Mouse (Mus musculus) retina, embryonic 14.5 days (tissue): ENCODE data around the gene Ldlrap1.
A peak's percentile ranks its signal among the peaks of the same experiment; 100 is the strongest.

Source experiments
- DNase-seq: peaks from one replicate; pipeline ENCODE4 v3.0.0-alpha.2; 2015; ENCODE audit warnings: low spot score

Ldlrap1 gene

DNA sequence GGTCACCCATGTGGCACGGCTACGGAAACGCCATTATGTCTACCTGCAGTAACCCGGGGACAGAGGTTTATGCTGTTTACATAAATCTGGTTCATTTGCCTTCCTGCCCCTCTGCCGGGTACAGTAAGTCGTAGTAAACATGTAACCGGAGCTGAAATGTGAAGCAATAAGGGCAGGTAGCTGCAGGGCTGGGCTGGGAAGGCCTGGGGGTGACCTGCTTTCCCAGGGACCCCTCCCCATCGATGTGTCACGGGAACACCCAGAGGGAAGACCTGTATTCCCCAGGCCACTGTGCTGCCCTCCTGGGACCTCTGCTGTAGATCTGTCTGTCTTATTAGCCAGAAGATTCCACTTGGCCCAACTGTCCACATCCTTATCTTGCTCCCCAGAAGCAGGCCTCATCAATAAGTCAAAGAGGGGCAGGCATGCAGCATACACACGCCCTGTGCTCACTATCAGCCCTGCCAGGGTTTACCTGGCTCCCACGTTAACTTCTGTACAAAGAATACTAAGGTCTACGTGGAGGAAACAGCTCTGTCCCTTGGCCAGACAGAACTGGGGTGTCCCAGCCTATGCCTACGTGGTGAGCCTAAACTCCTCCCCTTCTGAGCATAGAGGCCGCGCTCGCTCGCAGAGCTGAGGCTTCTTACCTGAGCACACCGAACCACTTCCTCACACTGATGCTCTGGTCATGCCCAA lies 16.0 kb downstream of the Ldlrap1 start:
- no peak for DNase-seq

DNA sequence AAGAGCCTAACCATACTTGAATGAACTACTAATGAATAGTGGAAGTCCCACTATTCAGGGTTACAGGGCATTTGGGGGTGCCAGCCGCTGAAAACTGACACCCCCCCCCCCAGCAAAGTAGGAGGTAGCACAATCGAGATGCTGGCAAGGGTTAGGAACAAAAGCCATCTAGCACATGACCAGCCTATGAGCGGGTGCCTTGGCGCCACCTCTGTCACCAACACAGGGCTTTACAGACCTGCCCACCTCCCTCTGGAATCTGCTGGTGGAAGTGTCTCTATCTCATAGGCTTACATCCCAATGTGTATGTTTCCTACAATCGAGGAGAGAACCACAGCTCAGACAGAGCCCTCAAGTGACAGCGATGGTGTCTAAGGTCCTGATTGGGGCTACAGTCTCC lies 17.0 kb downstream of the Ldlrap1 start:
- DNase-seq = no peak

DNA sequence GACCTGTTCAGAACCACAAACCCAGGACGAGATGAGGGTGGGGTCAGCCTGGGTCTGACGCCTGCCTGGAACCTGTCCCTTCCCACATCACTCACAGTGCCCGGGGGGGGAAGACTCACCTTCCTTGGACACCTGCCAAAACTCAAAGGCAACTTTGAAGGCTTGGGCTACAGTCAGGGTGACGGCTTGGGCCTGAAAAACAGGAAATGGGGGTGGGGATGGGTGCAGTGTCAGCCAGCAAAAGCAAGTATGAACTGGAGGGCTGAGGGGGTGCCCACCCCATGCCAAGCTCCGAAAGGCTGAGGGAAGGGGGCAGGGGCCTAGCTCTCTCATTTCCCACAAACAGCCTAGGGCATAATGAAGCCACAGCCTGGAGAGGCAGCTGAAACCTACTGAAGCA lies 17.6 kb downstream of the Ldlrap1 start:
- DNase-seq = no peak

DNA sequence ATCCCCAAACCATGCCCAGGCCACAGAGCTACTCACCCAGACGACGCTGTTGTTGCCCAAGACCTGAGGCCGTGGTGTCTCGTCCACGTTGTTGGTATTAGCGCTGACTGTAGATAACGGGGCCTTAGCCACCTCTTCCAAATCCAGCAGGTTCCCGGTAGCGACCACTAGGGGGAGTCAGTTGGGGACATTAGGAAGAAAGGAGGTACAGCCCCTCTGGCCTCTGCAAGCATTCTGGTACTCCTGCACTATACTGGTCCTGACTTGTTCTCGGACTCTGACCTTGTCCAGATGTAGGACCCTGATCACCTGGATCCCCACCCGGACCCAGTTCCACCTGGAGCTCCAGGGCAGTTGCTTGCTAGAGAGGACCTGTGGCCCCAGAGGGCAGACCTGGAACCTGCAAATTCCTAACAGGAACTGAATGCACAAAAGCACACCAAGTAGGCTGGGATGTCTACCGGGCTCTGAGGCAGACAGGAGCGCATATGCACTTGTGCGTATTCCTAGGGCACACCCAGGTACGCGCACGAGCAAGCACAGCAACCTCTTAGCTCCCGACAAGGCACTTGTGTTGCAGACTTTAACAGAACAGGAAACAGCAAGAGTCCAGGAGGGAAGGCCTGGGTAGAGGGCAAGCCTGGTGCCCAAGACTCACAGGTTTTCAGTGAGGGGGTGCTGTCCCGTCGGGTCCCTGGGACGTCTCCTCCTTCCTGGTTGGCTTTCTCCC lies 18.4 kb downstream of the Ldlrap1 start:
- peak; percentile 51 for DNase-seq

DNA sequence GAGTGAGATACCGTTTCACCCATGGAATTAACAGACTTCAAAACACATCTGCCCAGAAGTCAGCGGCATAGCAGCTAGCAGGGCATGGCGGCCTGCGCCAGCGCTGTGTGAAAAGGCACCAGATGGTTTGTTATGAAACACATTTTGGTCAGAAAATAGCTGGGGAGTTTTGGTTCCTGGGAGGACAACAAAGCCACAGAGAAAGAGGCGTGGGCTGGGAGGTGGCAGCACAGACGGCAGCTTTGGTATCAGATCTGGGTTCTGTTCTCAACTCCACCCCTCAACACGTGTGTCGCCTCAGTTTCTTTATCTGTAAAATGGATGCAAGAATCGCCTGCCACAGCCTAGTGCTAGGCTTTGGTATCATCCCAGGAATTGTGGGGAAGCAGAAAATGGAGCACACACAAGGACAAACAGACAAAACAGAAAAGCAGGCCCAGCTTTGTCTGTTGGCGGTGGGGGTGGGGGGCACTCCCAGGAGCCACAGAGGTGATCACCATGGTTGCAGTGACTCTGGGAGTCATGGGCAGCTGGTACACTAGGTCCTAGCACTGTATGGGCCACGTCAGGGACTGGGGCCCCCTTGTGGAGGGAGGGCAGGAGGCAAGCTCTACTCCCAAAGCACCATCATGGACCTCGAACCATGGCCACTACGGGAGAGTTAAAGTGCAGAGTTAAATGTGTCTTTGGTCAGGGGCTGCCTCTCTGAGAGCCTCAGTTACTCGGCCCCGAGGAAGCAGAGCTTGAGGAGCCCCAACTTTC lies 21.7 kb downstream of the Ldlrap1 start:
- no peak for DNase-seq

DNA sequence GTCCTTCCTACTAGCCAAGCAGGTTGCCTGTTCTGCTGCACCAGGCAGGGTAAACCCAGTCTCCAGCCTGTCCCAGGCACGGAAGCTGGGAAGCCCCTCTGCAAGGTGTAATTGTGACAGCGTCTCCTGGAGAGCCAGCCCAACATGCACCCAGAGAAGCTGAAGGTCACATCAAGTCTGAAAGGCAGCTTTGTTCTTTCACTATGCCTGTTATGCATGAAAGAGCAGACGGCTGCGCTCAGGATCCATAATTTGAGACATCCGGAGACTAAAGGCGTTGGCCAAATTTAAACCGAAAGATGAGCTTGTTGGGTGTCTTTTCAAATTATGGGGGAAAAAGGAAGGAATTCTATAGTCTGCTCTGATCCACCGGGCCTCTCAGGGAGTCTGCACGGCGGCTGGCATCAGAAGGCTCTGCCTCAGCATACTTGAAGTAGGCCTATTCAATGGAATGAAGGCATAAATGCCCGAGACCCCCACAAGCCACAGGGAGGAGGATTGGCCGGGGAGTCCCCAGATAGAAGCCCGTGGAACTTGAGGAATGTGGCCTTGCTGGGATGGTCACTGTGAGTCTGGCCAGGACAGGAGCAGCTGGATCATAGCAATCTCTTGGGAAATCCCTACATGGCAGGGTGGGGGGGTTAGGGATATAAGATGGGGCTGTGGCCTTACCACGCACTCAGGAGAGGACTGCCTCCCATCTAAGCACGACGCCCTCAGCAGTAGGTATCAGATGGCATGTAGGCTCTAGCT lies 23.8 kb downstream of the Ldlrap1 start:
- peak; percentile 44 for DNase-seq

DNA sequence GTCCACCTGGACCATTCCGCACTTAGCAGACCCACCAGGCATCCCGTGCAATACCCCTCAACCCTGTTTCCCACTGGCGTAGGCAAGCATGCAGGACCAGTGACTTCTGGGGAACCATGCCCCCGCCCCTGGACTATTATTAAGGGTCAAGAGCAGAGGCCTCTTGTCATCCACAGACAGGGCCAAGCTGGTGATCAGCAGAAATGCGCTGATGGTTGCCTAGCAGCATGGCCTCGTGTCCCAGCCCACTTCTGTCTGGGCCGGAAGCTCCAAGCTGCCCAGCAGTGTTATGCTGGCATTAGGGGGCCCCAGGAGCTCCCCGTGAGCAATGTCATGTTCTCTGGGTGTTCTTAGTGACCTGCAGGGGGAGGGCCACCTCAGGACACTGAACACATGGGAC lies 25.9 kb downstream of the Ldlrap1 start:
- DNase-seq = peak; percentile 41

DNA sequence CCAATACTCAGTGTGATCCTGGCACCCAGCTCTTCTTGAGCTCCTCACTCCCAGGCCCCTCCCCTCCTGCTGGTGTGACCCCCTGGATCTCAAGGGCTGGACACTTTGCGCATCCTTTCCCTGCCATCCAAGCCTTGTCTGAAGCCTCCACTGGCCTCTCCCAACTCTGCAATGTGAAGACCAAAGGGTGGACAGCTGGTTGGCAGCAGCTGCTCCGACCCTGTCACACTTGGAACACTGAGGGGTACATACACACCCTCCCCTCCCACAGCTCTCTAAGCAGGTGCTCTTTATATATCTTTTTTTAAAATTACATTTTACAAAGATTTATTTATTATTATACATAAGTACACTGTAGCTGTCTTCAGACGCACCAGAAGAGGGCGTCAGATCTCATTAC lies 27.6 kb downstream of the Ldlrap1 start:
- DNase-seq = no peak

DNA sequence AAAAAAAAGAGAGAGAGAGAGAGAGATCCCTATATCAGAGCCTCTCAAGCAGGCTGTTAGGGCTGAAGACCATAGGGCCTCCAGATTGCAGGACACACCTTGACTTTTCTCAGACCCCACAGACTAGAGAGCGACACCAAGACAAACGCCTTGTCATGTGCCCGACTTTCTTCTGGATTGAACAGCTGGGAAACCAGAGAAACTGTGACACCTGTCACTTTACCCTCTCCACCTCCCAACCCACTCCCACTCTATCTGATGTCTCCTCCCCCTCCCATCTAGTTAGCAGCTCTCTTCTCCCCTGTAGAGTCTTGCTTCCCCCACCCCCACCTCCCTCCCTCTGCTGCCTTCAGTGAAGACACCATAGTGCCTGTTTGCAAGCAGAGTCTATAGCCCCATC lies 28.3 kb downstream of the Ldlrap1 start:
- no peak for DNase-seq

DNA sequence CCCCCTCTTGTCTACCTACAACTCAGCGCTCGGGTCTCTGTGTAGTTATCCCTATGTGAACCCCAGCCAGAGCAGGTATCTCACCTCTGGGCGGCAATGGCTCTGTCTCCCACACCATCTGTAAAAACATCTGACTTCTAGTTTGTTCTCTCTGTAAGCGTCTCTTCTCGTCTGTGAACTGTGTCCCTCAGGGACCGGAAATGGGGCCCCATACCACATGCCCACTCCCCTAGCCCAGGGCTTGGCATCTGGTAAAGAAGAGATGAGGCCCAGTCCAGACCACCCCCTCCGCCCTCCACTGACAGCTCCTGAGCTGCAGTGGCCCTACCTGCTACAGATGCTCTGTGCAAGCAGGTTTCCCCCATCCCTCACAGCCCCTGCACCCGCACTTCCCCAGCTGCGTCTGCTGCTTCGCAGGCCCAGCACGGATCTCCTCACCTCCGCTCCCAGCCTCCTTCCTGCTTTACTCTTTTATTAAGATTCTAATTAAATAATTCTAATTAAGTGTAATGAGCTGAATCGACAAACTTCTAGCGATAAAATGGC lies 30.4 kb downstream of the Ldlrap1 start:
- no peak for DNase-seq

DNA sequence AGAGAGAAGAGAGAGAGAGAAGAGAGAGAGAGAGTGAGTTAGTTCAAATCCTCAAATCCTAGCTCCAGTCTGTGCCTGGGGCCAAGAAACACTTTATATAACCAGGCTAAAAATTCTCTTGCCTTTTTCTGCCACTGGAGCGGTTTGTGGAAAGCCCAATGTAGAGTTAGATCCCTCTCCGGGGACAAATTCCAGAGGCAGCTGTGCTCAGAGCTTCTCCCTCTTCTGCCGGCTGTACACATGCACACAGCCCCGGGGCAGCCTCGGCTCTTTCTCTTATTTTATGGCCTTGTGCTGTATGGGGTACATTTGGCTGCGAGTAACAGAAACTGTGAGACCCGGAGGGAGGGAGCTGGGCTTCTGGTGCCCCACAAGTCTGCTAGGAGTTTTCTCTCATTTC lies 31.7 kb downstream of the Ldlrap1 start:
- DNase-seq = no peak

DNA sequence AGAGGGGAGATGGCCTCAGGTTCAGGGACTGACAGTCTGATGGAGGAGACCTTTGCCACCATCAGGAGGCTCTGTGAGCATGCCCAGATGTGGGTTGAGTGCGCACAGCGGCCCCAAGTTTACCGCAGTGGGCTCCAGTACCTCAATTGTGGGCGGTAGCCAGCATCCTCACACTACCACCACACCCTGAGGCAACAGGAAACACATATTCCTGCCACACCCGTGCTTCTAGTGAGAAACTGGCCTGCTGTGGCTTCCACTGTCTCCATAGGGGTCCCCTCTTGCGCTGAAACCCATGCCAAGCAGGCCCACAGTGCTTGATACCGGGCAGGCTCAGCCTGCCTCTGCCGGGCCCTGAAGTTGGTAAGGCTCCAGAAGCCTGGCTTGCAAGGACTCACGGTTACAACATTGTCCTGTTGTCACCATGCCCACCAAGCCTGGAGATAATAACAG lies 33.2 kb downstream of the Ldlrap1 start:
- no peak for DNase-seq

DNA sequence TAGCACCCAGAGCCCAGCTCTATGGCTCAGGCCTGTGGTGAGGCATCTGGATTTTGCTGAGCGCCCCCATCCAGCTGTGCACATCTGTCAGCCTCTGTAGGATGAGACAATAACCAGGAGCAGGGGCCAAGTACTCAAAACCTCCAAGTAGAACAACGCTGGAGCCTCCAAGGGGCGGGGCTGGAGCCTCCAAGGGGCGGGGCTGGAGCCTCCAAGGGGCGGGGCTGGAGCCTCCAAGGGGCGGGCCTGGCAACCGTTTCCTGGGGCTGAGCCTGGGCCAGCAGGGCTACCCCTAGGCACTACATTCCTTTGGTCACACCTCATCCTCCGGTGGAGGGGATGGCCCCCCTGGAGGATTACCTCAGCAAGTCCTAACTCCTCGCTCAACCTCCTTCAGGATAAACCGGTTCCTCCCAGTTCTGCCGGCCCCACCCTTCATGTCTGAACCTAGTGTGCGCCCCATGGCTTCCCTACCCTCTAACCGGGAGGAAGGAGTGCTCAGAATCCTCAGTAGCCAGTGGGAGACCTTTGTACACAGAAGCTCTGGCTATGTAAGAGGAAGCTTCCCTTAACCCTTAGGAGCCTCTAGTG lies 33.7 kb downstream of the Ldlrap1 start:
- peak; percentile 65 for DNase-seq

DNA sequence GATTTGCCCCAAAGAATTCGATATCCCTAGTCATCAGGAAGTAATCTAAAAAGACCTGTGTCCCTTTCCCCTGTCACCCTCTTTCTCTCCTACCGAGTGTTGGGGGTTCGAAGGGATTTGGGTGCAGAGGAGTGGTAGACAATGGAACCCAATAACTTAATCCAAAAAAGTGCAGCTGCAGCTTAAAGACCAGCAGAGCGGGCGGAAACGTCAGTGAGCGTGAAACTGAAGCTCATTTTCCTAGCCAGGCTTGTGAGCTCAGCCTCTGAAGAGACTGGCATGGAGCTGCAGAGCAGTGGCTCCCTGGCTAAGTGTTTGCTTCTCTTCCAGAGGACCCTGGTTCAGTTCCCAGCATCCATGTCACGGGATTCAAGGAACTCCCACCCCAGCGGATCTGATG lies 34.5 kb downstream of the Ldlrap1 start:
- no peak for DNase-seq

DNA sequence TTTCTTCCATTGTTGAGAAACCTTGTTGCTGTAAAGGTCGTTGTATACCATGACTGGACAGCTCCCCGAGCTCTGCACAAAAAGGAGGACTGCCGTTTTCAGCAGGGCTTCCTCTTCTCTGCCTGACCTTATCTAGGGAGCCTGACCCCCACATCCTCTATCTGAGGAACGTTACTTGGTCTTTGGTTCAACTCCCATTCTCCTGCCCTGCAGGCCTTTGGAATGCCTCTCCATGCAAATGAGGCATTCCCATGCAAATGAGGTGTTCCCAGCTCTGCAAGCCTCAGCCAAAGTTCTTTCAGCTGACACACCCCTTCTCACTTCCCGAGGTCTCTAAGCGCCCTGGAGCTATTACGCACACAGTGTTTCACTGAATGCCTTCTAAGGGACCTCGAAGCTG lies 37.7 kb downstream of the Ldlrap1 start:
- DNase-seq = no peak

DNA sequence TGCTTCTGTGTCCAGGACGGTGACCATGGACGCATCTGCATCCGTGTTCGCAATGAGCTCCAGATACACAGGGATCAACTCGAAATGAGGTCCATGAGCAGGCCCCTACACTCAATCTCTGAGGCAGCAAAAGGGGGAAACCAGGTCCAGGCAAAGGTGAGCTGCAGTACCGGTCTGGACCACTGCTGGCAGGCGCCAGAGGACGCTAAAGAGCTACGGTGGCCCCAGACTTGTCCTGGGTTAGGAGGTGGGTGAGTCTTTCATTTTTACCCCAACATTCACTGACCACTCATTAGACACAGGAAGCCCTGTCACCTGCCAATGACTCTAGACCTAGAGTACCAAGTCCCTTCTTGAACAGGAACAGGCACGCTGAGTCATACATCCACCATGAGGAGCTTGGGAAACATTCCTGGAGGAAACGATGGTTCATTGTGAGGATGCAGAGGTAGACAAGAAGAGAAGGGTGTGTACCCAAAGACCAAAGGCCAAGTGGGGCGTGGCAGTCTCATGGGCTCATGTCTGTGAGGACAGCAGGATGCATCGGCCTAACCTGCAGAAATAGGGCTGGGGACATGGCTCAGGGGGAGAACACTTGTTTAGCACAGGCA lies 42.0 kb downstream of the Ldlrap1 start:
- no peak for DNase-seq

DNA sequence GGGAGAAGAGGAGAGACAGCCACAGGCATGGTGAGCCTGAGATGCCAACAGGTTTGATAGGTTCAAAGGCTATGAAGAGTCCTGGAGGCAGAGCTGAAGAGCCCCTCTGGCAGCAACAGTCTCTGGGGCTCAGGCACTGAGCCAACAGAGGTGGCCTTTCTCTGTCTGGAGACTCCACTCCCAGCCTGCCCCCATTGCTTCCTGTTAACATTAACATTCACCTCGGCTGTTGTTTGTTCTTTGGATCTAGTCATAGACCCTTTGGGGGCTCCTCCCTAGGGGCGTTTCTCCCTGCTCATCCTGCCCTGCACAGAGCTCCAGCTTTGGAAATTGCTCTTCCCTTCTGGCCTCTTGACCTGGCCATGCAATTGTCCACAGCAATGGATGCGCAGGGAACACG lies 42.9 kb downstream of the Ldlrap1 start:
- no peak for DNase-seq

DNA sequence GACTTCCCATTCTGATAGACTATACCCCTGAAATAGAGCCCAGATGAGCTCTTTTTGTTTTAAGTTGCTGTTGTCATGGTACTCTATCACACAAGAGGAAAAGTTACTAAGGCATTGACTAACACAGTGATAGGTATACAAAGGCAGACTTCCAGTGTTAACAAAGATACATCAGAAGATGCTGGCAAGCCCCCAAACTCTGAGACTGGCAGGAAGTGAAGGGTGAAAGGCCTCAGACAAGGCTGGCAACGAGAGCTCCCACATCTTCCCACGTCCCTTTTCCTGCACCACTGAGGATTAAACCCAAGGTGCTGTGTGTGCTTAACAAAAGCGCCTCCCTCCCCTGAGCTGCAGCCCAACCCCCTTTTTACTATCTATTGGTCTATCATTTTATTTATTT lies 44.6 kb downstream of the Ldlrap1 start:
- no peak for DNase-seq

DNA sequence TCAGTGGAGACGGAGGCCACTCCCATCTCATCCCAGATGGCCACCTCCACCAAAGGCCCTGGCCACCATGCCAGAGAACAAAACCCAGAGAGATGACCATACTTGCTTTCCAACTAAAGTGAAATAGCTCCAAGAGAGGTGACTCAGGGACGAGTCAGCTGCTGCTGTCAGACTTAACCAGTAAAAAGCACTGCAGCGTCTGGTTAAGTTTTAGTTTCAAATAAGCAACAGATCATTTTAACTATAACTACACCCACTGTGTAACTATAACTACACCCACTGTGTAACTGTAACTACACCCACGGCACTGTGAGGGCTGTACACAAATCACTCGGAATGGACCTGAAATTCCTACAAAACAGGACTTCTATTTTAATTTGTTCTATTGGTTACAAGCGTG lies 46.7 kb downstream of the Ldlrap1 start:
- DNase-seq = no peak

DNA sequence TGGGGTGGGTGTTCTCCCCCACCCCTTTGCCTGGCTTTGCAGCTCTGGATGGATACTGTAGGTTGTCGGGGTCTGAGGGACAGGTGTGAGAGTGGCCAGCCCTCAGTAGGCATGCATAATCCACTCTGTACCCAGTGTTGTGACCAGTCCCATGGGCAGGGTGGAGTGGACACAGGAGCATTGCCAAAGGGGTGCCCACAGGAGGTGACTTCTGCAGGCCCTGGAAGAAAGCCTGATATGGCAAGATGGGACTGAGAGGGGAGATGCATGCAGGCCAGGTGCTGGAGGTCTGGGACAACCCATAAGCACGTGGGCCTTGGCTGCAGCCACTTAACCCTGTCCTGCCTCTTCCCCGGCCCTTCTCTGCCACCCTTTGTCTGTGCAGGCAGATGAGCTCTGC lies 47.5 kb downstream of the Ldlrap1 start:
- no peak for DNase-seq

DNA sequence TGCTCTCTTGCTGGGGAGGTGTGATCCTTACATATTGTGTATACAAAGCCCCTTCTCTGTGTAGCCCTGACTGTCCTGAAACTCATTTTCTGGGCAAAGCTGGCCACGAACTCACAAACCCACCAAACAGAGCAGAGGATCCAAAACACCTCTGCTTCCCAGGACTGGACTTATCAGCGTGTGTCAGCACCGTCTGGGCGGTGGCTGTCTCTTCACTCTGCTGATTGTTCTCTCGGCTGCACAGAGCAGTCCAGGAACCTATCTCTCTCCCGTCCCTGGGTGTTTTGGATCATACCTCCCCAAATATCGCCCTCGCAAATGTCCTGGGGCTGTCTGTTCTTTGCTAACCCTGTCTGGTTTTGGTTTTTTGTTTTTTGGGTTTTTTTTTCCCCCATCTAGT lies 48.3 kb downstream of the Ldlrap1 start:
- DNase-seq = no peak
